Mouse (Mus musculus) liver, adult 2 months (tissue): Measurements from ENCODE around the gene Pitpnm1.

ENCODE experiments used
- CTCF ChIP-seq: fragments of 200-500 bp; IDR thresholded peaks from 2 replicates; pipeline ENCODE4 v1.5.1; 2011; ENCODE audit warnings: low read depth, low read length, control low read depth
- POLR2A ChIP-seq: fragments of 200-500 bp; IDR thresholded peaks from 2 replicates; pipeline ENCODE4 v1.6.1; 2011; ENCODE audit warnings: low read length, control low read depth; ENCODE audit not compliant: insufficient read depth; ENCODE audit errors: extremely low read depth

GRCm38 (mm10) chr19:4070756-4071155, 29.0 kb upstream of the Pitpnm1 start:
- TF ChIP-seq CTCF (no peak), POLR2A (no peak)
